Mouse (Mus musculus) lung, adult 18-20 months (tissue): Measurements from ENCODE around the gene Syn2.
"Not testable (repeated sequence)": the region's sequence is repeated elsewhere in the genome, so short reads cannot be mapped to it uniquely, and the experiment has no call there.

Source experiments
- DNase-seq, 2 experiments: peaks; one replicate each; pipeline ENCODE4 v3.0.0; 2022; ENCODE audit warnings: mixed read lengths in 2 of 2

Gene Syn2

GRCm38 (mm10) chr6:115178826-115179225 is 44.1 kb downstream of the Syn2 start:
- DNase-seq, result no peak

- no peak for DNase-seq
Observed at GRCm38 (mm10) chr6:115181094-115181493, 46.4 kb downstream of the Syn2 start.

GRCm38 (mm10) chr6:115191111-115191510 is 56.4 kb downstream of the Syn2 start:
- DNase-seq, result no peak

GRCm38 (mm10) chr6:115200753-115201152 is 66.1 kb downstream of the Syn2 start:
- DNase-seq, result no peak

GRCm38 (mm10) chr6:115203029-115203428 is 68.3 kb downstream of the Syn2 start:
- DNase-seq, result no peak

GRCm38 (mm10) chr6:115210187-115210586 is 75.5 kb downstream of the Syn2 start:
- no peak for DNase-seq

GRCm38 (mm10) chr6:115210820-115211219 is 76.1 kb downstream of the Syn2 start:
- no peak for DNase-seq

GRCm38 (mm10) chr6:115212132-115212903 is 77.6 kb downstream of the Syn2 start:
- DNase-seq, result peak in 1 of 2 experiments; percentile 44

- DNase-seq, result no peak
Observed at GRCm38 (mm10) chr6:115213129-115213528, 78.4 kb downstream of the Syn2 start.

- no peak for DNase-seq
Observed at GRCm38 (mm10) chr6:115221215-115221641, 86.5 kb downstream of the Syn2 start.

GRCm38 (mm10) chr6:115225519-115225918 is 90.8 kb downstream of the Syn2 start:
- DNase-seq, result no peak

- no peak for DNase-seq
Observed at GRCm38 (mm10) chr6:115227043-115227442, 92.3 kb downstream of the Syn2 start, which contains the start of gene Gm17482. Gene Gm17482 (plus strand): TSS chr6:115227343.

- peak; percentile 71 to 77 for DNase-seq
Observed at GRCm38 (mm10) chr6:115227529-115227928, 92.8 kb downstream of the Syn2 start.

GRCm38 (mm10) chr6:115230557-115230956 is 95.9 kb downstream of the Syn2 start:
- no peak for DNase-seq

GRCm38 (mm10) chr6:115231836-115232235 is 97.1 kb downstream of the Syn2 start:
- DNase-seq, result no peak

GRCm38 (mm10) chr6:115232562-115232961 is 97.9 kb downstream of the Syn2 start:
- no peak for DNase-seq

- peak; percentile 37 to 54 for DNase-seq
Observed at GRCm38 (mm10) chr6:115238031-115239027, 103.6 kb downstream of the Syn2 start.

- no peak for DNase-seq
Observed at GRCm38 (mm10) chr6:115239335-115239734, 104.6 kb downstream of the Syn2 start.

GRCm38 (mm10) chr6:115240431-115240830 is 105.7 kb downstream of the Syn2 start:
- not testable (repeated sequence) for DNase-seq

GRCm38 (mm10) chr6:115241131-115241699 is 106.5 kb downstream of the Syn2 start:
- no peak for DNase-seq

- no peak for DNase-seq
Observed at GRCm38 (mm10) chr6:115241939-115242338, 107.2 kb downstream of the Syn2 start.

- no peak for DNase-seq
Observed at GRCm38 (mm10) chr6:115244222-115244621, 109.5 kb downstream of the Syn2 start.

GRCm38 (mm10) chr6:115245500-115246058 is 110.9 kb downstream of the Syn2 start:
- DNase-seq, result no peak
